Mouse (Mus musculus): ENCODE results near the gene Lipc. TPM values are rescaled to one million over a fixed set of nuclear protein-coding genes. Genes with fewer than 3 reads are reported as not detected.

Gene Lipc
- polyA plus RNA-seq, 2 experiments: 0.38 TPM; not detected in 1

GRCm38 (mm10) chr9:70875490-70875889, 76.5 kb downstream of the Lipc start:
- Histone ChIP-seq H3K9ac (ENCODE audit: low read depth, low read length, severe bottlenecking) (no peak overlapping the region), H3K9me3 (ENCODE audit: control insufficient read depth, low read length) (no peaks in the 10 kb centered on the region), H3K27me3 (ENCODE audit: control insufficient read depth, insufficient read depth, low read length) (no peaks in the 10 kb centered on the region), H3K4me1 (ENCODE audit: control insufficient read depth, insufficient read depth, low read length) (no peaks in the 10 kb centered on the region), H3K36me3 (ENCODE audit: control insufficient read depth, insufficient read depth, low read length) (no peaks in the 10 kb centered on the region), H3K4me3 (replicated peaks; ENCODE audit: low read length) (no peak overlapping the region), H3K4me2 (replicated peaks; ENCODE audit: low read depth, low read length, severe bottlenecking) (no peak overlapping the region), H3K27ac (replicated peaks; ENCODE audit: low read depth, low read length) (no peak overlapping the region)
- no peak for TF ChIP-seq POLR2A (IDR thresholded peaks at IDR 0.05; ENCODE audit: borderline replicate concordance, extremely low read depth, insufficient read depth, insufficient read length)
- DNase-seq (ENCODE audit: low spot score) (no peak), ATAC-seq (ENCODE audit: low FRiP score, low read depth) (no peak)
- 42% methylated on average over 4 of the region's 4 CpGs for WGBS

- no peak for TF ChIP-seq POLR2A (IDR thresholded peaks at IDR 0.05; ENCODE audit: borderline replicate concordance, extremely low read depth, insufficient read depth, insufficient read length)
- H3K9me3 ChIP-seq (ENCODE audit: control insufficient read depth, low read length): no peaks in the 10 kb centered on the region
- H3K27me3 ChIP-seq (ENCODE audit: control insufficient read depth, insufficient read depth, low read length): no peaks in the 10 kb centered on the region
- H3K36me3 ChIP-seq (ENCODE audit: control insufficient read depth, insufficient read depth, low read length): no peaks in the 10 kb centered on the region
- 70% methylated on average over 4 of the region's 4 CpGs for WGBS
- H3K4me2 ChIP-seq (replicated peaks; ENCODE audit: low read depth, low read length, severe bottlenecking): no peak overlapping the region
- ATAC-seq (ENCODE audit: low FRiP score, low read depth) (no peak), DNase-seq (ENCODE audit: low spot score) (no peak)
- no peaks in the 10 kb centered on the region for H3K4me1 ChIP-seq (ENCODE audit: control insufficient read depth, insufficient read depth, low read length)
- no peak overlapping the region for H3K27ac ChIP-seq (replicated peaks; ENCODE audit: low read depth, low read length)
- no peak overlapping the region for H3K9ac ChIP-seq (ENCODE audit: low read depth, low read length, severe bottlenecking)
- no peak overlapping the region for H3K4me3 ChIP-seq (replicated peaks; ENCODE audit: low read length)
Measured at GRCm38 (mm10) chr9:70875059-70875458, 77.0 kb downstream of the Lipc start.

GRCm38 (mm10) chr9:70872675-70873074, 79.4 kb downstream of the Lipc start:
- no peaks in the 10 kb centered on the region for H3K36me3 ChIP-seq (ENCODE audit: control insufficient read depth, insufficient read depth, low read length)
- H3K4me2 ChIP-seq (replicated peaks; ENCODE audit: low read depth, low read length, severe bottlenecking): no peak overlapping the region
- WGBS: 83% methylated on average over 8 of the region's 8 CpGs
- H3K4me1 ChIP-seq (ENCODE audit: control insufficient read depth, insufficient read depth, low read length): no peaks in the 10 kb centered on the region
- H3K9ac ChIP-seq (ENCODE audit: low read depth, low read length, severe bottlenecking): no peak overlapping the region
- H3K27ac ChIP-seq (replicated peaks; ENCODE audit: low read depth, low read length): no peak overlapping the region
- no peak for DNase-seq (ENCODE audit: low spot score)
- no peak overlapping the region for H3K4me3 ChIP-seq (replicated peaks; ENCODE audit: low read length)
- no peaks in the 10 kb centered on the region for H3K9me3 ChIP-seq (ENCODE audit: control insufficient read depth, low read length)
- TF ChIP-seq POLR2A (IDR thresholded peaks at IDR 0.05; ENCODE audit: borderline replicate concordance, extremely low read depth, insufficient read depth, insufficient read length): no peak
- no peaks in the 10 kb centered on the region for H3K27me3 ChIP-seq (ENCODE audit: control insufficient read depth, insufficient read depth, low read length)
- no peak for ATAC-seq (ENCODE audit: low FRiP score, low read depth)

GRCm38 (mm10) chr9:70870326-70870725, 81.7 kb downstream of the Lipc start:
- Histone ChIP-seq H3K36me3 (ENCODE audit: control insufficient read depth, insufficient read depth, low read length) (no peaks in the 10 kb centered on the region), H3K9ac (ENCODE audit: low read depth, low read length, severe bottlenecking) (no peak overlapping the region), H3K27ac (replicated peaks; ENCODE audit: low read depth, low read length) (no peak overlapping the region), H3K4me3 (replicated peaks; ENCODE audit: low read length) (no peak overlapping the region), H3K4me1 (ENCODE audit: control insufficient read depth, insufficient read depth, low read length) (no peaks in the 10 kb centered on the region), H3K4me2 (replicated peaks; ENCODE audit: low read depth, low read length, severe bottlenecking) (no peak overlapping the region), H3K27me3 (ENCODE audit: control insufficient read depth, insufficient read depth, low read length) (no peaks in the 10 kb centered on the region), H3K9me3 (ENCODE audit: control insufficient read depth, low read length) (no peaks in the 10 kb centered on the region)
- DNase-seq (ENCODE audit: low spot score): no peak
- 90% methylated on average over 4 of the region's 4 CpGs for WGBS
- ATAC-seq (ENCODE audit: low FRiP score, low read depth): no peak
- TF ChIP-seq POLR2A (IDR thresholded peaks at IDR 0.05; ENCODE audit: borderline replicate concordance, extremely low read depth, insufficient read depth, insufficient read length): no peak

- no peaks in the 10 kb centered on the region for H3K4me1 ChIP-seq (ENCODE audit: control insufficient read depth, insufficient read depth, low read length)
- H3K4me3 ChIP-seq (replicated peaks; ENCODE audit: low read length): no peak overlapping the region
- no peak overlapping the region for H3K9ac ChIP-seq (ENCODE audit: low read depth, low read length, severe bottlenecking)
- ATAC-seq (ENCODE audit: low FRiP score, low read depth): no peak
- no peak for TF ChIP-seq POLR2A (IDR thresholded peaks at IDR 0.05; ENCODE audit: borderline replicate concordance, extremely low read depth, insufficient read depth, insufficient read length)
- H3K4me2 ChIP-seq (replicated peaks; ENCODE audit: low read depth, low read length, severe bottlenecking): no peak overlapping the region
- 82% methylated on average over 5 of the region's 5 CpGs for WGBS
- no peak overlapping the region for H3K27ac ChIP-seq (replicated peaks; ENCODE audit: low read depth, low read length)
- no peaks in the 10 kb centered on the region for H3K9me3 ChIP-seq (ENCODE audit: control insufficient read depth, low read length)
- H3K27me3 ChIP-seq (ENCODE audit: control insufficient read depth, insufficient read depth, low read length): no peaks in the 10 kb centered on the region
- no peak for DNase-seq (ENCODE audit: low spot score)
- no peaks in the 10 kb centered on the region for H3K36me3 ChIP-seq (ENCODE audit: control insufficient read depth, insufficient read depth, low read length)
Measured at GRCm38 (mm10) chr9:70869169-70869873, 82.7 kb downstream of the Lipc start.

Measured in limb, embryonic 14.5 days (tissue).